Mouse (Mus musculus): Measurements from ENCODE around the gene Gsap. TPM values are rescaled to one million over a fixed set of nuclear protein-coding genes. Genes with fewer than 3 reads are reported as not detected.

Gene Gsap
- 3.6 and 6.7 TPM in 2 replicates for total RNA-seq (2021)
- long read RNA-seq, transcript Gsap-201 (31 exons, 3,745 nt), result major isoform, 14 of 24 reads
- long read RNA-seq, partial matches to known transcripts, result 2 of 24 reads
- long read RNA-seq, other reads (novel, unspliced or antisense), result 5 of 24 reads

DNA sequence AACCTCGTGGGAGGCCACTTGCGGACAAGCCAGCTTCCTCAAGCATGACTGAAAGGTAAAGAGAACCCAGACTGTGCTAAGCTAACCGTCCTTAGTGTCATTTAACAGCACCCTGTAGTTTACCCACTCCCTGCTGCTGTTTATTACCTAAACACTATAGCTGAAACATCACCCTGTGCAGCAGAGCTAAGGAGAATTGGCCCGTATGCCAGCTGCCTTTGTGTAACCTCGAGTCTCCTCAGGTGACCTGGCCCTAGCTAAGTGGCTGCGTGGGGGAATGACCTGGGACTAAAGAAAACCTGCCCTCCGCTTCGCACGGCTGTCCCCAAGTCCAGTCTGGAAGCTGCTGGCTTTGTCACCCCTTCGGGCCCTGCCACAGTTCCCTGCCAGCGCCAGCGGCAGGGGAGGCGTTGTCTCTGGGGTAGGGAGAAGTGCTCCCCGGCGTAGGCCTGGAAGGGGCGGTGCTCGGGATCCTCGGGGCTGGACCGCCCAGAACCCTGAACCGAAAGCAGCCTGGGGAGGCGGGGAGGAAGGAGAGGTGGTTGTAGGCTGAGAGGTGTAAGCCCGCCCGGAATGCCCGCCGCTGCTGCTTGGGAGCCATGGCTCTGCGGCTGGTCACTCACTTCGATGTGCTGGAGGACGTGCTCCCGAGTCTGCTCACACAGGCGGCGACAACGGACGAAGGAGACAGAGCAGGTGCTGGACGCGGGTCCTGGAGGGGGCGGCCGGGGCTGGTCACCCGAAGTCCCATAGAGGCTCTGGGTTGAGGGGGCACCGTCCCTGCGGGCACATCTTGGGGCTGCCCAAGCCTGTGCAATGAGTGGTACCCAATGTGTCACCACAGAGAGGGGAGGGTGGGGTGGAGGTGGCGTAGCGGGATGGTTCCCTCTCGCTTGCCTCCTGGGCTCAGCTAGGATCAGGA lies at the start of gene Gsap:
Gene Gsap (plus strand): TSS at position 492 of the 922 bp plus-strand sequence.
- peak; percentile 79 for DNase-seq

DNA sequence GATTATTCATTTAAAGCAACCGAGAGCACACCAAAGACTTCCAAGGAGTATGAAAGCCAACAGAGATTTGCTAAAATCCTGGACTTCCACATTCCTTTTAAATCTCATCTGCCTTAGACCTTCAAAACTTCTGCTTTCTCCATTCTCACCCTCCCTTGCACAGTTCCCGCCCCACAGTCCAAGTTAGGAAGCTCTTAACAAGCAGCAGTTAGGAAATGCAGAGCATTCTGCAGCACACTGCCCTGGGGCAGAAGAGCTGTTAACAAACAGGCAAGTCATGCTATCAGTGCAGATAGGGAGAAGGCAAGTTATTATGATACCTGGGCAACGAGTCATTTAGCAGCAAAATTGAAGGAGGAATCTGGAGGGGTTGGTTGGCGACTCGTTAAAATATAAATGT lies 49.5 kb upstream of the Gsap start:
- DNase-seq, result no peak

DNA sequence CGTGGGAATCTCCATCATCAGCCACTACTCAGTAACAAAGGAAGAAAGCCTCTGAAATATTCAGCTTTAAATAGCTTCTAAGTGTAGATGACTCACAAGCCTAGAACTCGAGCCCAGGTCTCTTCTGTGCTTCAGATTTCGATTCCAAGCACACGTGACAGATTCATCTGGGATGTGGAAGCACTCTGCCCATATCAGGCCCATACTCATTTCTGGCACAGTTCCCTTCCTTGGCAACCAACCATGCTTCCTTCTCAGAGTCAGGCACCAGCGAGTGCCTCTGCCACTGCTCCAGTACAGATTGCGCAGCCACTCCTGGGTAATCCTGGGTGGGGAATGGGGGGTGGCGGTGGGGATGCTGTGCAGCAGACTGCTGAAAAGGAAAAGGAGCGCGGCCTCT lies 46.5 kb upstream of the Gsap start:
- peak; percentile 65 for DNase-seq

DNA sequence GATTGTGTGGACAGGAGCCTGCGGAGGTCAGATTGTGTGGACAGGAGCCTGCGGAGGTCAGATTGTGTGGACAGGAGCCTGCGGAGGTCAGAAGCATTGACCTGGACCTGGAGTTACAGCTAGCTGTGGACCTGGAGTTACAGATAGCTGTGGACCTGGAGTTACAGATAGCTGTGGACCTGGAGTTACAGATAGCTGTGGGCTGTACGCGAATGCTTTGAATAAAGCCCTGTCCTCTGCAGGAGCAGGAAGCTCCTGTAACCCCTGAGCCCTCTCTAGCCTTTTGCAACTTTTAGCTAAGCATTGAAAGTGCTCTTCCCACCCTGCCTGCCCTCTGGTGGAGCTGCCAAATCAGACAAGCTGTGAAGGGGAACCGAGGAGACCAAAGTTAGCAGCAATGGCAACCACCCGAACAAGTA lies 44.9 kb upstream of the Gsap start:
- peak; percentile 33 for DNase-seq

DNA sequence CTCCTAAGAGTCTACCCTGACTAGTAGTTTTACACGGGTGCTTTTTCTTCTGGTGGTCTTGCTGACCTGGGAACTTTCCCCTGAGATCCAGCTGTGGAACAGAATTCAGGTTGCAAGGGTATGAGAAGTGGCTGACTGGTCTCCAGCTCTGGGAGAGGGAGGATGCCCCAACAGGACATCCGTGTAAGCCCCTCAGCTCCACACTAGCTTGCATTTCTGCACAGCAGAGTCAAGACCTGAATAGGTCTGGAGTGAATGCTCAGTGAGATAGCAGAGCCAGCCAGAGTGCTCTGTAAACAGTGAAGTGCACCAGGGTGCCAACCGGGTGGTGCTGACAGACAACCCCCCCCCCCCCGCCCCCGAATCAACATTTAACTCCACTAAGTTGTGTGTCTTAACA lies 44.4 kb upstream of the Gsap start:
- DNase-seq, result no peak

DNA sequence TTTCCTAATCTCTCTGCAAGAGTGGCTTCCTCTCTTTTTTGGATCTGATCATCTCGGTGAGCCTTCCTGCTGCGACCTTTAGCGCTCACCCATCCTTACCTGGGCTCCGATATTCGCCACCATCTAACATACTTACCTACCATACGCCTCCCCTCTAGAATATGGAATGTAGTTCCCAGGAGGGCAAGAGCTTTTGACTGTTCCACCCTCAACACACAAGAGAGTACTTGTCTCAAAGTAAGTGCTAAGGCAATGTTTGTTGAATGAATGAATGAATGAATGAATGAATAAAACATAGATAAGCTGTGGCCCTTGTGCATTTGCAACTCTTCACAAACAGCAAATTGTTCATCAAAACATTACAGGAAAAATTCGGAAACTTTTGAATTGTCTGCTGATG lies 43.0 kb upstream of the Gsap start:
- no peak for DNase-seq

DNA sequence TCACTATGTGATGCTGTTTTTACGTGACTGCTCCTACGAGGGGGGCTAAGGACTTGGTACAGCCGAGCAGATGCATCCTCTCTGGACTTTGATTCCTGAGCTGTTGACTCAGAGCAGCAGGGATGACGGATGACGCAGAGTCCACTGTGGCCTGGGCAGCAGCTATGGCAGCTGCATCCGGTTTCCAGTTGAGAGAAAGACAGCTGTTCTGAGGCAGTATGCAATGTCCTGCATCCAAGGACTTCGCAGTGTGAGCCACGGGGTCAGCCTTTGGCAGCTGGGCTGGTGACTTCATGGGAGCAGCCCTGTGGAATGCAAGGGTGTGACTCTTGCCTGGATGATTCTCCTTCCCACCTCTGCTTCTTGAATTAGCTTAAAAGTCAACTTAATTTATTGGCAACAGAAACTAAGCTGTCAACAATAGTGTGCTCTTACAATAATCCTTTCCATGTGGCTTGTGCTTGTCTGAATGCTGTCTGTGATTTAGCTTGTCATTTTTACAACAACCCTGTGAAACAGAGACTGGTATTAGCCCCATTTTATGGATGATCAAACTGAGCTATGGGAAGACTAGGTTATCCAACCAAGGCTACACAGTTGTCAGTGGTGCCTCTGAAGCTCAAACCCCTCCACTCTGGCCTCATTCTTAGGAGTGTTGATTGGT lies 41.4 kb upstream of the Gsap start:
- peak; percentile 67 for DNase-seq

DNA sequence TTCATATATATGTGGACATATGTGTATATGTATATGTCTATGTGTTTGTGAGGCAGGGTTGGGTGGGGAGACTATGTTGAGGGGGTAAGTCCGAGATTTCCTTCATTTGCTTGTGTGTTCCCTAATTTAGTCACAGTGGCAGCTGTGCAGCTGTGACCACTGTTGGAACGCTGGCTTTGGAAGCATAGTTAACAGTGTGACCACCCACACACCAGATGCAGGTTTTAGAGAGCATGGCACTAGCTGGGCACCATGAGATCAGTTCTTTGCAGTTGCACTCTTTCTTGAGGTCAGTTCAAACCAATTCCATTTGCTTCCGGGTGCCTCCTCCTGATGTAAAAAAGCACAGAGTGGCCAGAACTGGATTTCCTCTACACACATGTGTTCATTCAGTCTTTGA lies 37.7 kb upstream of the Gsap start:
- DNase-seq, result no peak

DNA sequence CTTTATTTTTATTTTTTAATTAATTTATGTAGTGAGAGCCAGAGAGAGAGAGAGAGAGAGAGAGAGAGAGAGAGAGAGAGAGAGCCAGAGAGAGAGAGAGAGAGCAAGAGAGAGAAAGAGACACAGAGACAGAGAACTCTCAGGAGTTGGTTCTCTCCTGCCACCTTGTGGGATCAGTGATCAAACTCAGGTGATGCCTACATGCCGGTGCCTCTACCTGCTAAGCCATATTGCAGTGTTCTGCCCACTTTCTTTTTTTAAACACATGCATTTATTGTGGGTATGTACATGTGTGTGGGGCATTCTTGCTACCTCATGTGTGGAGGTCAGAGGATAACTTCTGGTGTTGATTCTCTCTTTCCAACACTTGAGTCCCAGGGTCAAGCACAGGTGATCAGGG lies 32.4 kb upstream of the Gsap start:
- no peak for DNase-seq

DNA sequence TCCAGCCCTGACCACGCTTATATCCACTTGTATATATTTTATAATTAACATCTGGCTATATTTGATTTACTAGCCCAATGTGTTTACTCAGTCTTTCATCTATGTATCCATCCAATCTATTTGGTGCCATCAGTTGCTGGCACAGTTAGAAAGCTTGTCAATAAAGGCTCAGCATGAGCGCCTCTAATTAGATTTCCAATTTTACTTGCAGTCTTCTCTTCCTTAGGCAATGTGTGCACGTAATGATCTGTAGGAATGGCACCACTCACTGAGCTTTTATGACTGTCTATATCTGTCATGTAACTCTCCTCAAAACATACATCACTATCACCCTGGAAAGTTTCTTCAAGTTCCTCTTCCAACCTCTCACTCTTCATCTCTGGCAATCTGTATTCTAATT lies 29.3 kb upstream of the Gsap start:
- DNase-seq, result no peak

DNA sequence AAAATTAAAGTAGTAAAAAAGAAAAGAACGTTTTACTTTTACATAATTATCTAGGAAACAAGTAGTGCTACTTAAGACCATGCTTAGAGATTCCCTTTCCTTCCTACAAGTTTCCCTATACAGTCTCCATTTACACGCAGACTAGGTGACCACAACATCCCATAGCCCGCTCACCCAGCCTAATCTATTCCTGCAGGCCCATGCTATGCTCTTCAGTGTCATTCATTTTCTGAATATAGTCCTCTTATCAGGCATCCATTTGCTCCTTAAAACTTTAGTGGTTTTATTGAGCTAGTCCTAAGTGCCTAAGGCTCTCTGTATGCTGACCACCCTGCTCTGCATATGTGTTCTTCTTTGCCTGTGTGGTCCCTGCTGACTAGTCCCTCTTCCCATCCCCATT lies 26.5 kb upstream of the Gsap start:
- no peak for DNase-seq

DNA sequence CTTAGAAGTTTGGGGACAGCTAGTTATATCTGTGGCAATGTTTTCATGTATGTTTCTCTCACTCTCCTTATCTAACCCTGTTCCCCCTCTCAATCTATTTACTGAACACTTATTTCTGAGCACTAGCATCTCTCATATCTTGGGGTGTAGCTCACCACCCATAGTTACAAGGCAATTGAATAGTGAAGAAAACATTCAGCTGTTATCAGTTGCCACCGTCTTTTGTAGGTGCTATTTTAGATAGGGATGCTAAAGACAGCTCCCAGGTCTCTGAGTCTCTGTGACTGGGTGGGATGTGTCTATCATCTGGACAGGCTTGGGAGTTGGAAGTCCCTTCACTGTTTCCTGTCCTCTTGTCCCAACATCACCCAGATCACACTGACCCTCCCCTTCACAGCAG lies 25.3 kb upstream of the Gsap start:
- DNase-seq, result no peak

DNA sequence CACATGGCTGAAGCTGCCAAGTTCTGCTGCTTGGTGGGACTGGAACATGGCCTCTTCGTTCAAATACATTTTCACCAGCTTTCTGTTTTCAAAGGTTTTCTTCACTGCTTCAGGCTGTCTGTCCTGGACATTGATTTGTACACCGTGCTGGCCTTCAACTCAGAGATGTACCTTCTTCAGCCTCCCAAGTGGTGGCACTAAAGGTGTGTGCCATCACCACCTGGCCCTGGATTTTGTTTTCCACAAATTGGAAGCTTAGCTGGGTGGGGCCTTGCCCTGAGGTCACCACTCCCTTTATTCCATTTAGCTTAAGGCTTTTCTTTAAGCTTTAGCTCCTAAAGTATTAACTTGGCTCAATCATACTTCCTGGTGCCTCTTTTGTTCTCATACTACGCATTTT lies 22.6 kb upstream of the Gsap start:
- no peak for DNase-seq

DNA sequence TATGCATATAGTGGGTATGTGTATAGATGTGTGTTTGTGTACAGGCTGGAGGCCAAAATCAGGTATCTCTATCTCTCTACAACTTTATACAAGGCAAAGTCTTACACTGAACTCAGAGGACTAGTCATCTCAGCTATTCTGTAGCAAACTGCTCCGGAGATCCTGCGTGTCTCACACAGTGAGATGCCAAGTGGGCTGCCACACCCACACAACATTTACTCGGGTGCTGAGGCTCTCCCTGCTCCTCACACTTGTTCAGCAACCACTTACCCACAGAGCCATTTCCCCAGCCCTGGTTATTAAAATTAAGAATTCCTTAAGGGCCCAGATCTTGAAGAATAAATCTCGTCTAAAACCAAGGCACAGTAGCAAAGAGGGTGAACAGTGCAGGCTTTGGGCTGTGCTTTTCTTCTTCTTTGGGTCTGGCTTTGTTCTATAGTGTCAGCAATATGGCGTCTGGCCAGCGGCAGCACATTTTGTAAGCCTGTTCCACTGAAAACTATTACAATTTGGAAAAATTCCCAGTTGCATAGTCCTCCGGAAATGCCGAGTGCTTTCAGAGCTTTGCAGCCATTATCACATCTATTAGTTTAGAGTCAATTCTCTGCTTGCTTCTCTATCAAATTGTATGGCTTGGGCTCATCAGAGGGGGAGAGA lies 17.2 kb upstream of the Gsap start:
- DNase-seq, result peak; percentile 31

DNA sequence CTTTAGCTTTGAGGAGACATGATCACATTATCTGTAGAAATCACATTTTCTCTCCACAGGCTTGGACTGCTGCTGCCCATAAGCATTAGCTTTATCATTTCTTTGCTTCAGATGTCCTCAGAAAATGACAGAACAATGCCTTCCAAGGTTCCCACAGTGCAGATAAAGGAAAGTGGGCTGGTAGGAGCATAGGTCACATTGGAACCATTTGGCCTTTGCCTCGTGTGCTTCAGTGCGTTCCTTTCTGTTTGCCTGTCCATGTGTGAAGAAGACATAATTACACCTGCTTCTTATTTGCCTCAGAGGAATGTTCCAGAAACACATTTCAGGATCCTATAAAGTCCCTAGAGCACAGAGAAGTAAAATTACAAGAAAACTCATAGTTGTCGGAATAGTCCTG lies 16.7 kb upstream of the Gsap start:
- no peak for DNase-seq

DNA sequence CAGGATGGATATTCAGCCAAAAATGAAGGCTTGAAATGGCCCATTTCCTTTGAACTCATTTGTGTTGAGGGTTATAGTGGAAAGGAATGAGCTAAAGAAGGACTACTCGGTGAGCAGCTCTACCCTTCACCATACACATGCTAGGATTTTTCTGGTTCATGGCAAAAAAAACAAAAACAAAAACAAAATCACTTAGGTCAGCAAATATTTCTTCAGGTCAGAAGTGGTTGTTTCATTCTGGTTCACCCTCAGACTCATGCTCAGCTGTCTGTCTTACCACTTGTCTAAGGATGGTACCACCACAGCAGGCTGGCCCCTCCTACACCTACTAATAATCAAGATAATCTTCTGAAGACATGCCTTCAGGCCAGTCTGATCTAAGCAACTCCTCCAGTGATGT lies 16.2 kb upstream of the Gsap start:
- DNase-seq, result no peak

DNA sequence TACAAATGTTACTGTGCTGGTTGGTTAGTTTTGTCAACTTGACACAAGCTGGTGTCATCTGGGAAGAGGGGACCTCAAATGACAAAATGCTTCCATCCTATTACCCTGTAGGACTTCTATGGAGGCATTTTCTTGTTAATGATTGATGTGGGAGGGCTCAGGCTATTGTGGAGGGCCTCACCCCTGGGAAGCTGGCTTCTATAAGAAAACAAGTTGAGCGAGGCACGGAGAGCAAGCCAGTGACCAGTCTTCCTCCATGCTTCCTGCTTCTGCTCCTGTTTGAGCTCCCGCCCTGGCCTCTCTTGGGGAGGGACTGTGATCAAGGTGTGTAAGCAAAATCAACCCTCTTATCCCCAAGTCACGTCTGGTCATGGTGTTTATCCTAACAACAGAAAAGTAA lies 15.6 kb upstream of the Gsap start:
- DNase-seq, result no peak

DNA sequence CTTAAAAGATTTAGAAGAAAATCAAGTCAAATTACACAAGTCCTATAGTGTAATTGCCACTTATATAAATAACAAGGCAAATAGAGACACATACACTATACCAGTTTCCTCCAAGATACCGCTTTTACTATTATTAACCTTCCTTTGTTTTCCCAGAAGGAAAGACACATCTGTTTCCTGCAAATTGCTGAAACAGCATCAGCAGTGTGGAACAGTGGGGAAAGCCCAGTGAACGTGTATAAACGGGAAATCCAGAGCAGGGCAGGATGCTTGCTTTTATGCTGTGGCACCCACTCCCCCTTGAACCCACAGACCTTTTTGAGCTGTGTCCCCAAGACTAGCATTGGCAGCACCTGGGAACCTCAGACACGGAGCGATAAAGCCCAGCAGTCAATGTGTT lies 15.2 kb upstream of the Gsap start:
- DNase-seq, result no peak

DNA sequence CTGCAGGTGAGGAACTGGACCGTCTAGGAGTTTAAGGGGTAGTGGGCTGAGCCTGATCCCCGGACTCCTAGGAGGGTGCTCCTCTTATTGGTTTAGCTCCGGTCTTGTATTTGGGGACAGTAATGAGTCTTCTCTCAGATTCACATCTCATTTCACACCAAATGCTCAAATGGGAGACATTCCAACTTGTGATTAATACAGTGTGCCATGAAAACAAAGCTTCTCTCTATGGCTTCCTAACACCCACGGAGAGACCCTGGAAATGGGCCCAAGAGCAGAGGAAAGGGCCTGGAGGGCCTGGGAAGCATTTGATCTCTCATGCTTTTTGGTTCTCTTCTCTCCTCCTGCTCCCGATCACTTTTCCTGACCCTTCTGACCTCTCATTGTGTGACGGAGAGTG lies 14.7 kb upstream of the Gsap start:
- no peak for DNase-seq

DNA sequence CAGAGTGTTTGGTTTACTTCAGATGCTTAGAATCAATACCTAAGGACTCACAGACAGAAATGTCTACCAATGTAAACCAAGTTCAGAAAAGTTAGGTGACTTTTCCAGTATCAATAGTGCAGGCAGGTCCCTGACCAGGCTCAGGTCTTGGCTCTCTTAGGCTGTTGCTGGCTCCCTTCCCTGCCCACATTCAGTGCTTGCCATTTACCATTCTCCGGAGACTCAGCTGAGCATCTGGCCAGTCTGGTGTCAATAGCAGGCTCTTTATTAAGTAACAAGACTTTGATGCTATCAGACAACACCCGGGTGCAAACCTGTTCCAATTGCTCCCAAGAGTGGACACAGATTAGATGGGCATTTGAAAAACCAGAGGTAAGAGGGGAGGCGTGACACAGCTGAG lies 13.7 kb upstream of the Gsap start:
- no peak for DNase-seq

DNA sequence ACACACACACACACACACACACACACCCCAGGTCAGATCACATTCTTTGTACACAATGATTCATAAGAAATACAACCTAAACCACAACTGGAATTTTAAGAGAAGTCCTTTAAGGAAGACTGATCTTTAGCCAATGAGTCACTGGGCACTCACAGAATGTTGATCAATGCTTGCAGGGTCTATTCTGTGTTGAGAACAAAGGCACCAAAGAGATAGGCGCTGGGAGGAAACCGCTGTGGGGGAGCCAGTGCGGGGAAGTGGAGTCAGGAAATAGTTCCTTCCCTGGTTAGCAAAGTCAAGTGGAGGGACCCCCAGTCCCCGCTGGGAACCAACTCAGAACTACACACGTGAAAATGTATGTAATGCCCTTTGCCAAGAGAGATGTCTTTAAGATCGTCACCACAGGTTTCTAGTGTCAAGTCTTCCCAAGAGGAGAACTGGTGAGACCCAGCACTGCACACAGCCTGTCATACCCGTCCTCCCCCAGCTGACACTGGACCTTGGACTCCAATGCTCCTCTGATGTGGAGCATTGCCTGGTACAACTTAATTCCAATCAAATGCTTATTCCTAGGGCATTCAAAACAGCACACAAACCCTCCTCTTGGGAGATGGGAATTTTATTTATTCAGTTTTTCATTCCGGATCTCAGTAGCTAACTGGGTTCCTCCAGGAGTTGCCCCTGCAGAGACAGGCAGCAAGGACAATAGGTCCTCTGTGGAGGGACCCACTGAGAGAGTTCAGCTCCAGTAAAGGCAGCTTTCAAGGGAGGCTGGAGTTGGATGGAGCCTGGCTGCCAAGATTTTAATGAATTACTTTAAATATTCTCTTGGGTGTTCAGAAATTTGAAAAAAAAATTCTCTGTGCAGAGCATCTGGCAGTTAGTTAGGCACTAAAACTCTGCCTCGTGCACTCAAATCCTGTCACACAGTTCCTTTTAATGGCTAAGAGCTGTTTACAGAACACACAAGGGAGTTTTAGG lies 10.6 kb upstream of the Gsap start:
- no peak for DNase-seq

DNA sequence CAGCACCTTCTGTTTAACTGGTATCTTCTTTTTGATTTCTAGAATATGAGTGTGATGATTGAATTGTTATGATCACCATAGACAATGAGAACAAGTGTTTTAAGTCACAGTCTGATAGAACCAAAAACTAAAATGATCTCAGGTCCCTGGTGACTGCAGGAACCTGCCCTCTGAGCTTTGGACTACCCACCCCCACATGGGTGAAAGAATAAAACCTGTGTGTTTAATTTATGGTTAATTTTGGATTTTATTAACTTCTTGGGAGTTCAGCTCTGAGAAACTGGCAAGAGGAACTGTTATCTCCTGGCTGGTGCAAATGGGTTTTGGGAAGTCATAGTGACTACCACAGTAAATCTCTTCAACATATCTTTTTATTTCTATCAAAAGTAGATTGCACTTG lies 6.6 kb upstream of the Gsap start:
- no peak for DNase-seq

Measured in adrenal gland, postnatal 25 days (tissue).